Mouse (Mus musculus) limb, embryonic 11.5 days (tissue): Measurements from ENCODE around the gene Tmcc3. TPM values are rescaled to one million over a fixed set of nuclear protein-coding genes. Genes with fewer than 3 reads are reported as not detected.
A peak's percentile ranks its signal among the peaks of the same experiment; 100 is the strongest.

Experiments
- ATAC-seq: fragments of 200-750 bp; cut with Nextera tagmentation; 2 replicates; pipeline ENCODE4 v1.8.0; 2017; ENCODE audit warnings: low read depth; ENCODE audit not compliant: insufficient number of reproducible peaks, low FRiP score, low TSS enrichment
- DNase-seq: peaks from one replicate; pipeline ENCODE4 v3.0.0-alpha.2; 2015; ENCODE audit warnings: low spot score
- H3K27ac ChIP-seq: fragments of 300-500 bp; sonication (generic); replicated peaks from 2 replicates; pipeline ENCODE4 v1.5.1; 2014; ENCODE audit warnings: low read depth, mild to moderate bottlenecking, low read length
- H3K27me3 ChIP-seq: fragments of 300-500 bp; sonication (generic); 2 replicates; pipeline ENCODE4 v1.6.1; 2014; ENCODE audit warnings: mild to moderate bottlenecking, low read length, mixed read lengths; ENCODE audit not compliant: control insufficient read depth, insufficient read depth
- H3K36me3 ChIP-seq: fragments of 300-500 bp; sonication (generic); 2 replicates; pipeline ENCODE4 v1.6.1; 2014; ENCODE audit warnings: mild to moderate bottlenecking, low read length, moderate library complexity, mixed read lengths; ENCODE audit not compliant: control insufficient read depth, insufficient read depth
- H3K4me1 ChIP-seq: fragments of 300-500 bp; sonication (generic); 2 replicates; pipeline ENCODE4 v1.6.1; 2014; ENCODE audit warnings: low read length, mixed read lengths; ENCODE audit not compliant: control insufficient read depth, insufficient read depth
- H3K4me2 ChIP-seq: fragments of 300-500 bp; sonication (generic); 2 replicates; pipeline ENCODE4 v1.6.1; 2014; ENCODE audit warnings: low read depth, mild to moderate bottlenecking, moderate library complexity; ENCODE audit not compliant: severe bottlenecking
- H3K4me3 ChIP-seq: fragments of 300-500 bp; sonication (generic); 2 replicates; pipeline ENCODE4 v1.5.1; 2014; ENCODE audit warnings: low read depth, low read length
- H3K9ac ChIP-seq: fragments of 300-500 bp; sonication (generic); 2 replicates; pipeline ENCODE4 v1.6.1; 2014; ENCODE audit warnings: mild to moderate bottlenecking, low read length
- H3K9me3 ChIP-seq: fragments of 300-500 bp; sonication (generic); 2 replicates; pipeline ENCODE4 v1.6.1; 2016; ENCODE audit warnings: low read length; ENCODE audit not compliant: control insufficient read depth
- WGBS: fragments of 180-500 bp; shearing (Covaris S2); extraction: QIAGEN DNeasy Blood & Tissue Kit; methylation state at CpG from one replicate; pipeline ENCODE4 v1.1.7; 2014; 5-methylcytosine and 5-hydroxymethylcytosine counted together
- polyA plus RNA-seq: library from polyadenylated mRNA; unstranded; fragments of >200 nt; fragmentation: Nextera tagmentation; extraction: Ambion mirVana; gene quantifications from 2 replicates; pipeline ENCODE4 v1.2.1, GENCODE M21; 2014

Tmcc3 gene
- polyA plus RNA-seq, 1 experiment from 2014 or later, result 5.3 TPM

- H3K4me2 ChIP-seq, result peak overlapping the region; percentile 27; the same call in 1 of the 2 replicates
- no peaks in the 10 kb centered on the region for H3K36me3 ChIP-seq
- no peak overlapping the region for H3K27ac ChIP-seq
- no peaks in the 10 kb centered on the region for H3K27me3 ChIP-seq
- WGBS, result 27% methylated on average over 21 of the region's 21 CpGs
- H3K9ac ChIP-seq, result peak overlapping the region; percentile 13; the same call in 1 of the 2 replicates
- H3K4me3 ChIP-seq, result peak overlapping the region; percentile 14
- H3K9me3 ChIP-seq, result no peaks in the 10 kb centered on the region; the same call in 1 of the 2 replicates
- ATAC-seq (0 out of 2 replicates have a peak, but pooled peaks have one; percentile 35), DNase-seq (peak; percentile 44)
- H3K4me1 ChIP-seq, result peaks cover 10% of the 10 kb centered on the region
These were observed 233.7 kb downstream of the Tmcc3 start for GRCm38 (mm10) chr10:94545259-94546019.

- Histone ChIP-seq H3K27me3 (no peaks in the 10 kb centered on the region), H3K4me3 (no peak overlapping the region), H3K27ac (no peak overlapping the region), H3K9me3 (no peaks in the 10 kb centered on the region), H3K4me2 (no peak overlapping the region), H3K9ac (no peak overlapping the region), H3K36me3 (no peaks in the 10 kb centered on the region), H3K4me1 (peaks cover 10% of the 10 kb centered on the region)
- ATAC-seq (no peak), DNase-seq (no peak)
- 79% methylated on average over 6 of the region's 6 CpGs for WGBS
These were observed 234.9 kb downstream of the Tmcc3 start for GRCm38 (mm10) chr10:94546617-94547016.

DNA sequence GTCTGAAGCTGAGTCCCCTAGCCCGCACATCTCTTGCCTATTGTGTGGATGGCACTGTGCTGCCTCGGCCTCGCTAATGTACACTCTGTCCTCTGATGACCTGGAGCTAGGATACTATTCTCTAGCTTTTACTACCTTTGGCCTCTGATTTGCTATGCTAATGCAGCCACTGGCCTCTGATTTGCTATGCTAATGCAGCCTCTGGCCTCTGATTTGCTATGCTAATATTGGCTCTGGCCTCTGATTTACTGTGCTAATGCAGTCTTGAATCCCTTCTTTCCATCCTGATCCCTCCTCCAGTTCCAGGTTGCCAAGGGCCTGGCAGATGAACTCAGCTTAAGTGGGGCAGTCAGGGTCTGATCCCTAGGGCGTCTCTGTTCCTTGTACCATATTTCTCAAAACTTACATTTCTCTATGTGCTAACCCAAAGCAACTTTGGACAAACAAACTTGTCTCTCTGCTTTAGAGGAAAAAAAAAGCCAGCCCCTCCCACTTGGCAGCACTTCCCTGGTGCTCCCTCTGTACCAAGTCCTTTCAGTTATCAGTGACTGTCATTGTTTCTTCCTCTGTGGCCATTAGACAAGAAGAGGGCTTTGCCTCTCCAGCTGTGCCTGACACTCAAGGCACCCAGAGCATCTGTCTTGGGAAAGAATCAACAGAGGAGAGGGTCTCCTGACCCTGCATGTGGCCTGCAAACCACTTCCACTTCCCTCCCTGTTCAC, 237.9 kb downstream of the Tmcc3 start:
- DNase-seq (no peak), ATAC-seq (no peak)
- H3K4me1 ChIP-seq, result peaks cover 10% of the 10 kb centered on the region

DNA sequence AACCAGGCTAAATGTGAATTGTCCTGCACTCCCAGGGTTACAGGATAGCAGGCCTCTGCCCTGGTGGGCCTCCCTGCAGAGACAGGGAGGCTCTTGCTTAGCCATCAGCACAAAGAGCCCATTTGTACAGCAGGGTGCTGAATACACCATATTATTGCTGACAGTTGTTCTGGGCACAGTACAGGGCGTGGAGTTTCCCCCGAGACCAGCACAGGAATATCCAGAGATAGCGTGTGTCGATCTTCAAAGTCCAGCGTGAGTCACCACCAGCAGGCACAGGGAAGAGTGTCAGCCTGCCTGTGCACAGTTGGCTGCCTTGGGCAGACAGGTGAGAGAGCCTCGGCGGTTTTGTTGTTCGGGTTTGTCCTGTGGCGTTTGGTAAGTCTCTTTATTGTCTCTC, 238.9 kb downstream of the Tmcc3 start:
- WGBS, result 80% methylated on average over 9 of the region's 9 CpGs
- H3K9me3 ChIP-seq, result no peaks in the 10 kb centered on the region
- no peaks in the 10 kb centered on the region for H3K36me3 ChIP-seq
- no peak for DNase-seq
- no peak overlapping the region for H3K4me2 ChIP-seq
- no peak overlapping the region for H3K4me3 ChIP-seq
- H3K4me1 ChIP-seq, result peaks cover 3% of the 10 kb centered on the region
- ATAC-seq, result no peak
- no peaks in the 10 kb centered on the region for H3K27me3 ChIP-seq
- H3K27ac ChIP-seq, result no peak overlapping the region
- H3K9ac ChIP-seq, result no peak overlapping the region

More for the DNA sequence above, 237.9 kb downstream of the Tmcc3 start:
- WGBS, result 82% methylated on average over 4 of the region's 4 CpGs
- Histone ChIP-seq H3K9me3 (no peaks in the 10 kb centered on the region), H3K27me3 (no peaks in the 10 kb centered on the region), H3K36me3 (no peaks in the 10 kb centered on the region), H3K27ac (no peak overlapping the region), H3K9ac (no peak overlapping the region), H3K4me3 (no peak overlapping the region), H3K4me2 (no peak overlapping the region)

GRCm38 (mm10) chr10:94551065-94551464, 239.3 kb downstream of the Tmcc3 start:
- no peaks in the 10 kb centered on the region for H3K9me3 ChIP-seq
- H3K36me3 ChIP-seq, result no peaks in the 10 kb centered on the region
- ATAC-seq, result no peak
- WGBS, result 54% methylated on average over 2 of the region's 2 CpGs
- H3K4me1 ChIP-seq, result no peaks in the 10 kb centered on the region; the same call in 1 of the 2 replicates
- no peak overlapping the region for H3K27ac ChIP-seq
- no peaks in the 10 kb centered on the region for H3K27me3 ChIP-seq
- no peak overlapping the region for H3K9ac ChIP-seq
- no peak for DNase-seq
- no peak overlapping the region for H3K4me3 ChIP-seq
- no peak overlapping the region for H3K4me2 ChIP-seq

DNA sequence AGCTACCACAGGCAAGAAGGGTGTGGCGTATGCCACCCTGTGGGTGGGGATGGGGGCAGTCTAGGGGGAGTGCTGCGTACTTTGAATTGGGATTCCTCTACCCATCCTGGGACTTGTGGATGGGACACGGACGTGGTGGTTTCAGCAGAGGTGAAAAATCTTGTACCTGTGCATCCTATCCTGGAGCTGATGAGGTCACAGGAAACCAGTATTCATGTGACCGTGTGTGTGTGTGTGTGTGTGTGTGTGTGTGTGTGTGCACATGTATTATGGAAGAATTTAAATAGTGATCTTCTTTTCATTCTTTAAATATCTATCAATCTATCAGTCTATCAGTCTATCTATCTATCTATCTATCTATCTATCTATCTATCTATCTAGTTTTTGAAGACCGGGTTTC, 239.8 kb downstream of the Tmcc3 start:
- no peak overlapping the region for H3K4me3 ChIP-seq
- H3K27me3 ChIP-seq, result no peaks in the 10 kb centered on the region
- H3K27ac ChIP-seq, result no peak overlapping the region
- no peak for DNase-seq
- H3K4me1 ChIP-seq, result no peaks in the 10 kb centered on the region; the same call in 1 of the 2 replicates
- 85% methylated on average over 6 of the region's 6 CpGs for WGBS
- no peaks in the 10 kb centered on the region for H3K9me3 ChIP-seq
- no peak overlapping the region for H3K9ac ChIP-seq
- ATAC-seq, result no peak
- H3K4me2 ChIP-seq, result no peak overlapping the region
- no peaks in the 10 kb centered on the region for H3K36me3 ChIP-seq

DNA sequence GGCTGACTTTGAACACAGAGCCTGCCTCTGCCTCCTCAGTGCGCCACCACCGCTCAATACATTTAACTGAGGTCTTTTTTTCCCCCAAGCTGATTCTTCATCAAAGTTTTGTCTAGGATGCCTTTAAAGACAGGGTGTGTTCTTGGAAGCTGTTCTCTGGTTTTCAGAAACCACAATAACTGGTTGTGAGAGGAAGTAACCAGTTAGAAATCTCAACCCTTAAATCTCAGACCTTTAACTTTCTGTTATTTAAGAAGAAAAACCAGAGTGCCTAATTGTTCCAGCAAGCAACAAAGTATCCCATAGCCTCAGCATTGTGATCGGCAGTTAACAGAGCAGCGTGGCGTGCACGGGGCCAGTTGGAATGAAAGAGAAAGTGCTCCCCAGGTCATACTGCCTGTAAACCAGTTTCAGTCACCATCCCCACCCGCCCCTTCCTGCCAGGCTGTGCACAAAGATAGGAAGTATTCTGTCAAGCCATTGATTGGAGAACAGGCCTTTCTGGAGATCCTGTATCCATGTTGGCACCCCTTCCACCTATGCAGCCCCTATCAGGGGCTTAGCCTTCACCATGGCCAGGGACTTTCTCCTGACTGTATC, 240.3 kb downstream of the Tmcc3 start:
- ATAC-seq (no peak), DNase-seq (no peak)
- no peak overlapping the region for H3K4me3 ChIP-seq
- H3K9me3 ChIP-seq, result no peaks in the 10 kb centered on the region
- H3K27me3 ChIP-seq, result no peaks in the 10 kb centered on the region
- H3K4me1 ChIP-seq, result no peaks in the 10 kb centered on the region; the same call in 1 of the 2 replicates
- WGBS, result 73% methylated on average over 7 of the region's 7 CpGs
- H3K4me2 ChIP-seq, result no peak overlapping the region
- no peaks in the 10 kb centered on the region for H3K36me3 ChIP-seq
- H3K27ac ChIP-seq, result no peak overlapping the region
- no peak overlapping the region for H3K9ac ChIP-seq

GRCm38 (mm10) chr10:94555394-94555793, 243.6 kb downstream of the Tmcc3 start:
- H3K4me2 ChIP-seq, result no peak overlapping the region
- DNase-seq (no peak), ATAC-seq (no peak)
- 83% methylated on average over 2 of the region's 2 CpGs for WGBS
- no peaks in the 10 kb centered on the region for H3K4me1 ChIP-seq
- no peaks in the 10 kb centered on the region for H3K27me3 ChIP-seq
- H3K4me3 ChIP-seq, result no peak overlapping the region
- H3K27ac ChIP-seq, result no peak overlapping the region
- no peak overlapping the region for H3K9ac ChIP-seq
- H3K9me3 ChIP-seq, result no peaks in the 10 kb centered on the region
- no peaks in the 10 kb centered on the region for H3K36me3 ChIP-seq
